Mouse (Mus musculus) megakaryocyte, embryonic 14.5 days (primary cell): ENCODE results near the gene Cntrl.

Experiments used
- FLI1 ChIP-seq: IDR thresholded peaks from 2 replicates; pipeline ENCODE4 v1.6.1; 2012; ENCODE audit warnings: low read length, inconsistent platforms, mixed read lengths
- GATA1 ChIP-seq: IDR thresholded peaks from 3 replicates; pipeline ENCODE4 v1.6.1; 2012; ENCODE audit warnings: mixed read lengths, low read length, inconsistent platforms, borderline replicate concordance

GRCm38 (mm10) chr2:35161846-35162488 is 52.7 kb downstream of the Cntrl start:
- TF ChIP-seq GATA1 (peak; percentile 56; the same call in 1 of the 3 replicates), FLI1 (peak; percentile 33; the same call in 1 of the 2 replicates)
